Mouse (Mus musculus): Measurements from ENCODE around the gene Arhgef12.
"Not testable (repeated sequence)": the region's sequence is repeated elsewhere in the genome, so short reads cannot be mapped to it uniquely, and the experiment has no call there.

Gene Arhgef12

DNA sequence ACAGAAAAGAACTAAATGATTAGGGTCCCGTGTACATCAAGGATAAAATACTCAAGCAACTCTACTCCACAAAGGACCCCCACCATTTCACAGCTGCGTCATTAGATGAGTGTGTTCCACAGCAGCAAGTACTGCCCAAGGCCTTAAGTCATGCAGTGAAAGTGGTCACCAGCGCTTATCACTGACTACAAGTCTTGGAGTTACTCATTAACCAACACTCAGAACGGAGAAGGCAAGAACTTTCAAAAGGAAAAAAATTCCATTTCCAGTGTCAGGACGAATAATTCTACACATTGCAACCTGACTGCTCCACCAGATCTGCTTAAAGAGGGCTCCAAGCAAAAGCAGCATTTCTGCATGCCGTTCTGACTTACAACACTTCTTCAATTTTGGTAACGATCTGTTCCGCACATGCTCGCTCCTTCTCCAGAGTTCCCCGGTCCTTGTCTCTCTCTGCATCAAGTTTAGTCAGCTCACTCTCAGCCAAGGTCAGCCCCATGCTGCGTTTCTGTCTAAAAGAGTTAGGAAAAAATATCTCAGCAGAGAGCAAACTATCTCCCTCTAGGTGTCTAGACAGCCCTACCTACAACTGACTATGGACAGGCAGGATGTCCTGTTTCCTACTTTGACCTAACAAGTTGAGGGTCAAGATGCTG lies 106.3 kb downstream of the Arhgef12 start:
- CTCF ChIA-PET, result interaction anchor here (0.7 kb wide), 1 partner anchor 81 kb away, joined by 5 read pairs; no protein-coding TSS in a partner anchor

DNA sequence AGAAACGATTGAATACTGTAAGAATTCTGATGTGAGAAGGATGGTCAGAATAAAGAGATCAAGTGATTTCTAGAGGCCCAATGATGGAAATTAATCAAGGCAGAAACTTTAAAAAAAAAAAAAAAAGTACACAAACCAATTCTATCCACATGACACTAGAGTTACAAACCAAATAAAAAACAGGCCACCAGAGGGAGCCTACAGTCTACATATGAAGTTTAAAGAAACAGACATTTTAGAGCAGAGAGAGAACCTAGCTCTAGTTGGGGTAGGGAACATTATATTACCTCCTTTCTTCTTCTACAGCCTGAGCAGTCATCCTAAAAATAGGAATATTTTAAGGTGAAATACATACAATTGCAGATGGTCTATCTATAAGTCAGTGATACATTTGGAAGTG lies 107.0 kb downstream of the Arhgef12 start:
- CTCF ChIA-PET, result interaction anchor here (0.7 kb wide), 1 partner anchor 82 kb away, joined by 5 read pairs; no protein-coding TSS in a partner anchor

DNA sequence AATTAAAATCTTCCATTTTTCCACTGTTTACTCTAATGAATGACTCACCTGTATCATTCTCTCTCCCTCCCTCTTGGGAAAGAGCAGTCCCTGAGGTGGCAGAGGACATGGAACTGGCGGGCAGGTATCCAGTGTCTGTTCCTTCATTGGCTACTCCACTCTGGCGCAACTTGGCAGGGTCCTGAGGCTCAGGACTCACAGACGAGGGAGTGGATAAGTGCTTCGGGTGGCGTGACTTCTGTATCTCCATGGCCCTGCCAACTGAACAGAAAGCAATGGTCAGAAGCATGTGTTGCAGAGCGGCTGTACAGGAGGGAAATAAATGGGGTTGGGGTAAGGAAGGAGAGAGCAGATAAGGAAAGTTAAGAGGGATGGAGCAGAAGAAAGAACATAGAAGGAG lies 109.5 kb downstream of the Arhgef12 start:
- CTCF ChIA-PET, result interaction anchor here (0.8 kb wide), 1 partner anchor 133 kb away, joined by 10 read pairs; no protein-coding TSS in a partner anchor

DNA sequence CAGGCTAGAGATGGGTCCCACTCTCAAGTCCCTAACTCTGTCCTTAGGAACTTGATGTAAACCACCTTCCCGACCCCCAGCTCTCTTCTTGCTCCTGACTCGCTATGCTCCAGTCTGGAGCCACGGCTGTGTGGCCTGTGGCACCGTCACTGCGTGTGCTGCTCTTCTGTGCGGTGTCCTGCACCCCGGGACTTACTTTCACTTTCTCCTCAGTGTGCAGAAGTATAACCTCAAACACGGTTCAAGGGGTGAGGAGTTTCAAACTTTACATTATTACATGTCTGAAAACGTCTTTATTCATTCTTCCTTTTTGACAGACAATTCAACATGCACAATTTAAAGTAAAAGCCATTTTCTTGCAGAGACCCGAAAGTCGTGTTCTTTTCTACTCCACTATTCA lies 111.7 kb downstream of the Arhgef12 start:
- CTCF ChIA-PET, result no interaction called here

DNA sequence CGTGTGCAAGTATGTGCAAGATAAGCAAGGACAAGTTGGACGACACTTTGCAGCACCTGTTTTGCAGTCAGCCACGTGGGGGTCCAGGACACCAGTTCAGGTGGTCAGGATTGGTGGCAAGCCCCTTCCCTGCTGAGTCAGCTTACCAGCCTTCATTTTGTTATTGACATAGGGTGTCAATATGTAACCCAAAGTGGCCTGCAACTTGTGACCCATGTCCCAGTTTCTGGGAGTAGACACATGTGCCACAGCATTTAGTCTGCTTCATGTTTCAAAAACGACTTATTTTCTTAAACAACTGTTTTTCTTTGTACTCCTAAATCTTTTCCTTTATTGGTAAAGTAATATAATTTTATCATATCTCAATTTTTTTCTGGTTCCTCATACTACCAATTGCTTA lies 112.3 kb downstream of the Arhgef12 start:
- CTCF ChIA-PET, result no interaction called here

DNA sequence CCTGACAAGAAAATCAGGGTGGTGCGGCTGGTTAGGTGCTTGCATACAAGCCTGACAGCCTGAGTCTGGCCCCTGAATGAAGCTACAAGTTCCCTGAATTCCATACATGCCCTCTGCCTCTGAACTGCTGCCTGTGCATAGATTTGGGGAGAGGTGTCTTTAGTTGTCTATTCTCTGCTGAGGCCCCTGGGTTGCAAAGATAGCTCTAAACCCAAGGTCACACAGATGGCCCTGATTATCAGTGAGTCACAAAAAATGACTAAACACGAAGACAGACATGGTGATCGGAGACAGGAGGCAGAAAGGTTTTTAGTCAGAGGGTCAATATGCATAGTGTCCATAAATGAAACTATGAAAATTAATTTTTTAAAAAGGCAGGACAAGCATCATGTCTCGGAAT lies 113.4 kb downstream of the Arhgef12 start:
- CTCF ChIA-PET, result no interaction called here

DNA sequence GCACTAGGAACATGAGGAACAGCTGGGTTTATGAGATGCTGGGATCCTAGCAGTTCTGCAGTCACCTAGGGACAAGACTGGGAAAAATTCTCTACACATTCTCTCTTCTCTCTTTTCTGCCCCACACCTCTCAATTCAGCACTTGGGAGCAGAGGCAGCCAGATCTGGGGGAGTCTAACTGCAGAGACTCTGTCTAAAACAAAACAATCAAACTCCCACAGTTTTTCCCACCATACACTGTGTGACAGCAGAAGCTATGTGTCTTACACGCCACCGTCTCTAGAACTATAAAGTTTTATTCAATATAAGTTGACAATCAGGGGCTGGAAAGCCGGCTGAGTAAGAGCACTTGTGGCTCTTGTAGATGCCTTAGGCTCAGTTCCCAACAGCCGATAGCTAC lies 119.1 kb downstream of the Arhgef12 start:
- CTCF ChIA-PET, result no interaction called here

DNA sequence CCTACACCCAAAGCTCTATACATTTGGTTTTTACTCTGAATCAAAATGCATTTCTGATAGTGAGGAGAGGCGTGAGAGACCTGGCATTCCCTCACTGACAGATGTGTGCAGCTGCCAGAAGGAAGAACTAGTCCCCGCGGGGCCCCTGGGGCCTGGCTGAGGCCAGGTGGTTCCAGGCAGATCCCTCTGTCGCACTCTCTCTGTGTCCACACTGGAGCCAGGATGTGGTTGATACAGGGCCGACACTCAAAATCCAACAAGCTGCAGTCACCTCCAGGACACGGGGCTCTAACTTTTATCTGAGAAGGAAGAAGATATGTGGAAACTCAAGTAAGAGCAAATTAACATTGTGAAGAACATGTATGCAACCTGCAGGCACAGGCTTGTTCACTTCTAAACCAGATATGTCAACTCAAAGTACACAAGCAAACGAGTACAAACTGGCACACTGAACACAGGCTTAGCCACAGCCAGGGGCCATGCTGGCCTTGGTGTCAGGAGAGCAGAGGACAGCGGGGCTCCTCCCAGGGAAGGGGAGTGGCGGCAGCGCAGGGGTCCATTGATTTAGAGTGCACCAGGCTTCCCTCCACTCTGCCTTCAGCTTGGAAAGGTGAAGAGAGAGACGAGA lies 138.0 kb downstream of the Arhgef12 start:
- CTCF ChIA-PET, result no interaction called here

DNA sequence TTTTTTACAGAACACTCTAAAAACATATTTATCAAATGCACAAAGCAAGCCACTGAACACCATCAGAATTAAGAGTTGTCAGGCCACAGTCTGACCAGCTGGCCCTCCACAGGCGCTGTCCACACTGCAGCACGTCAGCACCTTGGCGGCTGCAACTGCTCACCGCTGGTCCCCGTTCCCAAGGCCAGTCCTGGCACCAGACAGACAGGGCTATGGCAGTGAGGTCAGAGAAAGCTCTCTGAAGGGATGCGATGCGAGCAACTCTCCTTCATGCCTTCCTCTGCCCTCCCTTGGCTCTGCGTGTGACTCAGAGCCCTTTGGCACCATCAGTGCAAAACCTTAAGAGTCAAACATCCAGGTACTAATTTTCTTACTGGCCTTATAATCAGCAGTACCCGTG lies 139.3 kb downstream of the Arhgef12 start:
- CTCF ChIA-PET, result no interaction called here

DNA sequence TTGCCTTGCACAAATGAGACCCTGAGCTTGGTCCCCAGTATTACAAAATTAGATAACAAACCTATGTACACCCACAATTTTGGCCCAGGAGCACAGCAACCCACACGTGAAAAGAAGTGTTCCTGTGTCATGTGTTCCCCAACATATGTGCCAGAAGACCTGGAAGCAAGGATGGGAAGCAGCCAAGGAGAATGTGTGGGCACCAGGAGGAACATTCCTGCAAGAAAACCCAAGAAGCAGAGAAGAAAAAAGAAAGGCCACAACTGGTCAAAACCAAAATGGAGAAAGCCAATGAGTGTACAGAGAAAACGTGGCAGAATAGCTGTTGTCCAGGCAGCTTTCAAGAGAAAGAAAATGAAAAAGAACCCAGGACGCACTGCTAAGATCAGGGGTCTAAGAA lies 142.2 kb downstream of the Arhgef12 start:
- CTCF ChIA-PET, result not testable (repeated sequence)

DNA sequence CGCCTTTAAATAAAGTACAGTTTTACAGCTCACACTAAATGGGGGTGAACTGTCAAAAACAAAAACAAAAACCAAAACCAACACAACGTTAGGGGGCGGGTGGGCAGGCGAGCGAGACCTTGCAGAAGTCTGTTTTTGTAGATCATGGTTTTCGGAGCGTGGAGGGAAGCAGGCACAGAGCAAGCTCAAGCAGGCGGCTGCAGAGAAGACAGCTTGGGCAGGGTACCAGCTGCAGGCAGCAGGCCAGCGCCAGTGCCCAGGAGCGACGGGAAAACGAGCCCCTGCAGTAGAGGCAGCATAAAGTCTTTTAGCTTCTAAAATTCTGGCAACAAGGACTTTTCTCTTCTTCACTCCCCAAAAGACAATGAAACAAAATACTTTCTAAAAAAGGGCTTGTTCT lies 142.7 kb downstream of the Arhgef12 start:
- CTCF ChIA-PET, result no interaction called here

DNA sequence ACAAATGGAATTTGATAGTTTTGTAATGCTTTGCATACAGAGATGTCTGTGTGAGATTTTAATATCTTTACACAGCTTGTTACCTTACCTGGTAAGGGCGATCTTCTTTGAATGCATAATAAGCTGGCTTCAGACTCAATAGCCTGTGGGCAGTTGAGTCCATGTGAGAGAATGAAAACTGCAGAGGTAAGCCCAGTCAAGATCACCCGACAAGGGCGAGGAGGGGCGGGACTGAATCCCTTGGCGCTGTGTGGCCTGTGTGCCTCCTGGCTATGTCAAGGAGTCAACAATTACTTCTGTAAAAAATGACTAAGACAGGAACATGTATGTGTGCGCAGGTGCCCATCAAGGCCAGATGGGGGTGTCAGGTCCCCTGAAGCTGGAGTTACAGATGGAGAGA lies 144.5 kb downstream of the Arhgef12 start:
- CTCF ChIA-PET, result no interaction called here

DNA sequence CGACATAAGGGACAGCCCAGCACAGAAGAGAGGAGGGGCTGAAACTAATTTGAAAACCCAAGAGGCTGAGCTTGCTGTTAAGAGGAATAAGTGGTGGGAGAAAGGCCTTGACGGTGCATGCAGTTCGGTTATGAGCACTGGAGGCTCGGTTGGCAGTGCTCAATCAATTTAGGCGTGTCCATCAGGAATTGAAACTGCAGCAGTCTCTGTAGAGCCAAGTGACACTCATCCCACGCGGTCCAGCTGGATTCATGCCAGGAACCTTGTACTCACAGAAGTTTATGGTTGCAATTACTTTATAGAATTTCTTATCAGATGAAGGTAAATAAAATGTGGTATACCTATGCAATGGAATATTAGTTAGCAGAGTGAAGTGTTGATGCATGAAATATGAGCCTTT lies 148.6 kb downstream of the Arhgef12 start:
- CTCF ChIA-PET, result no interaction called here

DNA sequence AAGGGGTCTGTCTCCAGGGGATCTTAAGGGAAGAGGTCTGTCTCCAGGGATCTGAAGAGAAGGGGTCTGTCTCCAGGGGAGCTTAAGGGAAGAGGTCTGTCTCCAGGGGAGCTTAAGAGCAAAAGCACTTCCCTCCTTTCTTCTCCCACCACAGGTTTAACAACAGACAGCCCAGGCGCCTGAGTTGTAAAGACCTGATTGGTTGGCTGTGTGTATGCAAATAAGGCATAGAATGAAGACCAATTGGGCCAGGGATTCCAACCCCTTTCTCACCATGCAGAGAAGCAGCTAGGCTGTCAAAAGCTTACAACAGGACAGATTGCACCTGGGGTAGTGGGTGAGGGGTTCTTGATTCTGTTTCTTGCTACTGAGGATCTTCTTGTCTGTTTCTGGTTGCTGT lies 158.7 kb downstream of the Arhgef12 start:
- CTCF ChIA-PET, result no interaction called here

DNA sequence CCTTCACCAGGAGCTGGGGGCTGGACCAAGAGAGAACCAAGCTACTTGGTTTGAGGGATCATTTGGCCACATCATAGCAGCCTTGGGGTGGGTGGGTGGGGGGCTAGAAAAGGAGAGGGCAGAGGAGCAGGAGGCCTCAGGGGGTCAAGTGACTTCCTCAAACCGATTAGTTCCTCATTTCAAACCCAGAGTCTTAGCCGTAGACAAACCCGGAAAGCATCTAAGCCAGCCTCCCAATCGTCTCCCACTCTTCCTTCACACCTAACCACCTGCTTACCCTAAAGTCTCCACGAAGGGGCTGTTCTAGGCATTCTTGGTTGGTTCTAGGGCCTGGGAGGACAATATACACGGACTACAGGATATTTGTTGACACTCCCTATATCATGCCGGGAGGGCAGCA lies 161.9 kb downstream of the Arhgef12 start:
- CTCF ChIA-PET, result no interaction called here

DNA sequence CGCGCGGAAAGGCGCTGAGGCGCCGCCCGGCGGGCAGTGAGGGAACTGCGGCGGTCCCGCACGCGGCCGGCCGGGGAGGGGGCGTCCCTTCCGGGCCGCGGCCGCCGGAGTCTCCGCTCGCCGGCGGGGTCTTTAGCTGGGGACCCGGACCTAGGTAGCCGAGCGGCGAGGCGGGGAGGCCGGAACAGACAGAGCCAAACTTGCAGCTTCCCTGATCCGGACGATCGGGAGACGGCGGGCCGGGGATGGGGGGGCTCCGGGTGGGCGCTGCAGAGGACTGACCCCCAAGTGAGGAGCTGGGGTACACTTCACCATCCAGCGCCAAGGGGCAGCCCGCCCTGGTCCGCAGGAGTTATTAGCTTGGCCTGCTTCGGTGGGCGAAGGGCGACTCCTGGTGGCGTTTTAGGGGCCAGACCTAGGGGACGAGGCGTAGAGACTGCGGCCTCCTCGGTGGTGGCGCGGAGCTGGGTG lies 162.5 kb downstream of the Arhgef12 start:
- CTCF ChIA-PET, result interaction anchor here (0.6 to 0.9 kb wide), 2 partner anchors 8 to 48 kb away, joined by 3 read pairs; no protein-coding TSS in a partner anchor

DNA sequence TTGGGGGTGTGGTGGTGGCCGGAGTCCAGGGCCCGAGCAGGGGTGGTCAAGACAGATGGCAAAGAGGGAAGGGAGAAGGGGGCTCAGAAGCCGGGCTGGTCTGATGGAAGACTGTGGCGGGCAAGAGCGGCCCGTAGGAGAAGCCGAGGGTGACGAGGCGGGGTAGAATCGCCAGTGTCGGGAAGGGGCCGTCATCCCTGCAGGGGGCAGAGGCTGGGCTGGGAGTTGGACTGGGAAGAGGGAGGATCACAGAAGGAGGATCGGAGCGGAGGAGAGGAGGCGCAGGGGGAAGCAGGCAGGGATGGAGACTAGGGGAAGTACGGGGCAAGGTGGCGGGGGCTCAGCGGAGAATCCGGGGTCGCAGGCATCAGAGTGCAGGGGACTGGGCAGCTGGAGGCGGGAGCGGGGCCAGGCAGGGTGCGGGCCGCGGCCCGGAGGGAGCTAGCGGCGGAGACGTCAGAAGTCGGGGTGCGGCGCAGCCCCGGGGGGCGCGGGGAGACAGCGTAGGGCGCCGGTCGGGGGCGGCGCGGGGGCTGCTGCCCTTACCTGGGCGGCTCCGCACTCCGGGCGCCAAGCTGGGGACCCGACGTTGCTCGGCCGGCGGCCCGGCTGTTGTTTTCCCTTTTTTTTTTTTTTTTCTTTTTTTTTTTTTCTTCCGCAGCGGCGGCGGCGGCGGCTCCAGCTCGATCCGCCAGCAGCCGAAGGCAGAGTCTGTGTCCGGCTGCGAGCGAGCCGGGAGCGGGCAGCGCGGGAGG lies 163.1 kb downstream of the Arhgef12 start, which contains the start of gene Grik4:
TSS of gene Grik4 (minus strand) at position 713 of the 755 bp plus-strand sequence.
- CTCF ChIA-PET, result interaction anchor here (0.6 to 0.9 kb wide), 2 partner anchors 8 to 47 kb away, joined by 3 read pairs; no protein-coding TSS in a partner anchor

DNA sequence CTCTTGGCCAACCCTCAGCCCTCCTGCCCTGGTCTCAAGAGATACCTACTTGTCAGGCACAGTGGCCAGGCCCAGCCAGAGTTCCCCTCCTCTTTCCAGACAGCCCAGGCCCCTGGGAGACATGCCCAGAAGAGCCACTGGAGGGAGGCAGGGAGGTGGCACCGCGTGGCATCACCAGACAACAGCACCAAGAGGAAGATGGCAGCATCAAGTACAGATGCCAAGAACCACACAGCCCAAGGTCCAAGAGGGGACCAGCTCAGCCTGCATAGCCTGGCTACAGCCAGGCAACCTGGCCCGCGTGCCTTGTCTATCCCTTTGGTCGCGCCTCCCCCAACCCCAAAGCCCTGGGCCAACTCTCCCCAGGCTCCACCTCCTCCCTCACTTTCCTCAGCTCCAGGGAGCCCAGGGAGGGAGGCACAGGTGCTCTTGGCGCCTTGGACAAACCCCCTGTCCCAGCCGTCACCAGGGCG lies 163.9 kb downstream of the Arhgef12 start:
- CTCF ChIA-PET, result no interaction called here

DNA sequence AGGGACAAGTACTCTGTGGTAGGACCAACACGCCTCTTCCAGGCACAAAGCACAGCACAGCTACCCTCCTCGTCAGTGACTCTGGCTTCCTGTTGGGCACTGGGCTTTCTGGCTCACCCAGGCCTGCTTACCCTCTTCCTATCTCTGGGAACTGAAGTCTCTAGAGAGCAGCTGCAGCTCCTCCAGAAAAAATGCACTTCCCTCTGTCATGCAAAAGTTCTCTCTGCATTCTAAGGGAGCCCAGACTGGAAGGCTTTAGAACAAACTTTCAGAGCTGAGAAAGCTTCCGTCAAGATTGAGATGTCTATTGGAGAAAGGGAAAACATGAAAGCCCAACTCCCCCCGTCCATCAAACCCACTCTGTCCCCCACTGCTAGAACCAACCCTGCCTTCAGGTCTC lies 164.9 kb downstream of the Arhgef12 start:
- CTCF ChIA-PET, result no interaction called here

DNA sequence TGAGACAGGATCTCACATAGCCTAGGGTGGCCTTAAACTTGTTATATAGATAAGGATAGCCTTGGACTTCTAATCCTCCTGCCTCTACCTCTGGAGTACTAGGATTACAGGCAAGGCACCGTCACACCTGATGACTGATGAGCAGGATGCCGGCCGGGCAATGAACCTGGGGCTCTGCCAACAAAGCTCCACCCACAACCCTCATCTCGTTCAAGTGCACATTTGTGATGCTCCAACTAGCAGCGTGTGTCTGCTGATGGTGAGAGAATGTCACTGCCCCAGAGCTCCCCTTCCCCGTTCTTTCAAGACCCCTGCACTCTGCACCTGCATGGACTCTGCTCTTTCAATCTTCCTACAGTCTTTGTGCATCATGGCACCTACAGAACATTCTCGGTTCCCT lies 174.9 kb downstream of the Arhgef12 start:
- CTCF ChIA-PET, result no interaction called here

DNA sequence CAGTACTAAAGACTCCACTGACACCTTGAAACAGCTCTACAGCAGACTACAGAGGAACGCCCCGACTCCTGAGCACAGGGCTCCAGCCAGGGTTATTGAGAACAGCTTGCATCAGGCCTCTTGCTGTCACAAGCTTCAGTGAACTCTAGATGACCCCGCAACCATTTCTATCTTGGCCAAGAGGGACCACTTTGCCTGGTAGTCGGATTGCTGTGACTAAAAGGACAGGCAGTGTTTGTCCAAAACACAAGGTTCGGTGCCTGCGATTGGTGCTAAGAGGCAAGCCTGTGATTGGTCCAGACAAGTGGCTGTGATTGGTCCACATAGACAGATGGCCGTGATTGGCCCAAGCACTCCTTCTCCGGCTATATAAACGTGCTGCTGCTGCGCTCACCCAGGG lies 179.5 kb downstream of the Arhgef12 start:
- CTCF ChIA-PET, result no interaction called here

DNA sequence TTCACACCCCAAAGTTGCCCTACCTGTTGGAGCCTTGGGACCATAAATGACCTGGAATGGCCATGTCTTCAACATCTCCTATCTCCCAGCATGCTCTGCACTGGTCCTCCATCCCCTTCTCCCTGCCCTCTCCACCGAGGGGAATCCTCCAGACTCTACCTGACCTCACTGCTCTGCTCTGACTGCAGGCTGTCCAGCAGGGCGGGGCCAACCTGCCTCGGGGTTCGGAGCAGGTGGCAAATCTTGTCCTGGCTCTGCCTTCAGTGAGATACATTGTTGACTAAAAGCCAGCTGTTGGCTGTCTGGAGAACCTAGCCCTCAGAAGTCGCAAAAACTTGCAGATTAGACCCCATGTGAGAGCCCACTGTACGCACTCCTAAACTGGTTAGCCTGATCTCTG lies 180.5 kb downstream of the Arhgef12 start:
- CTCF ChIA-PET, result no interaction called here

DNA sequence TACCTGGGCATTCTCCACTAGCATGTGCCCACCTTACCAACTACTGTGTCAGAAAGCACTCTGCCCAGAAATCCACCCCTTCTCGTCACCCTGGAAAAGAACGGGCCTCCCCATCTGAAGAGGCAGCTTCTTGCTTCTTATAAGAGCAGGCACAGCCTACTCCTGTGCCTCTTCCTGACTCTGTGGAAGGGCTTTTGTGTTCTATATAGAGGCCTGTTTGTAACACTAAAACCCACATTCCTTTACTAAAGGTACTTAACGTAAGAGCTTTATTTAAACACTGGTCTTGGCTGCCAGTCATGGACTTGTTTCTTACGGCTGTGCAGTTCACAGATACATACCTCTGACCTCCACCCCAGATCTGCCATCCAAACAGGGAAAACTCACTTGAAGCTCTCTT lies 185.2 kb downstream of the Arhgef12 start:
- CTCF ChIA-PET, result no interaction called here
